Mouse (Mus musculus) B cell, adult 62 days (primary cell): ENCODE results near the gene Cdkn3. TPM values are rescaled to one million over a fixed set of nuclear protein-coding genes. Genes with fewer than 3 reads are reported as not detected.

Experiments used
- total RNA-seq: library from RNA; stranded (reverse); gene quantifications from 4 replicates; pipeline ENCODE4 v1.2.4, GENCODE M21; 2023

Cdkn3 gene
- total RNA-seq, result 0.30 to 2.7 TPM (median 1.2 TPM) in 4 replicates

GRCm38 (mm10) chr14:46760355-46761029 is at the start of gene Cdkn3:
Gene Cdkn3 (plus strand): TSS chr14:46760541.

DNA sequence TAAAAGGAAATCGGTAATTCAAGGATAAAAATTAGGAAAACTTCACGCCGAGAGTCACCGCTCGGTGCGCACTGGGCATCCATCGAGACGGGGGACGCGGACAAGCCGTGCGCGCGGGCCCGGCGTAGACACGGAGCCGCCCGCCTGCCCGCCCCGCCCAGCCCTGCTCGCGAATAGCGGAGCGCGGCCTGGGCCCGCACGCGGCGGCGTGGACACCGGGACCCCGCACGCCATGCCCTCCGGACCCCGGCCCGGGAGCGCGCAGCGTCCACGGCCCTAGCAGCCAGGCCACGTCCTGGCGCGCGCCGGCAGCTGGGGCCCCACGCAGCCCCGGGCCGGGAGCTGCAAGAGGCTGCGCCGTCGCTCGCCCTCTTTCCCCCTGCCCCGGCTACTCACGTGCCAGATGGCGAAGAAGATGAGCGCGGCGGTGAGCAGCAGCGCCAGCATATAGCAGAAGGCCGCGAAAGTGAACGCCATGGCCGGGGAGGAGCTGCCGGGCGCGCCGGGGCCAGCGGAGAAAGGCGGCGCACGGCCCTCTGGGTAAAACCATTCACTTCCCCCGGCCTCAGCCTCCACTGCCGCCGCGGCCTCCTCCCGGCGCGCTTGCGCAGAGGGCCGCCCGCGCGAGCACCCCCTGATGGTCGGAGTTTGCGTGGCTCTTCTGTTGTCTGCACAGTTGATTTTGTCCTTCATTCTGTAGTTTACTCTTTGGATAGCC is 27.6 kb downstream of the Cdkn3 start, which contains the start of gene Cnih1:
TSS of gene Cnih1 (minus strand) at position 625 of the 718 bp plus-strand sequence.

Other genes starting within 250 kb of the Cdkn3 start
- gene Cnih1, start 27.9 kb downstream of the Cdkn3 start, total RNA-seq, result 22.6 to 28.5 TPM (median 25.8 TPM) in 4 replicates
- 140 to 146 TPM (median 142 TPM) in 4 replicates for gene Gmfb, start 61.7 kb downstream of the Cdkn3 start, total RNA-seq
- gene Cgrrf1, start 71.6 kb downstream of the Cdkn3 start, total RNA-seq, result 25.5 to 28.8 TPM (median 26.1 TPM) in 4 replicates
- gene Samd4, start 122.3 kb downstream of the Cdkn3 start, total RNA-seq, result 0.13 to 1.3 TPM (median 0.78 TPM) in 4 replicates